Mouse (Mus musculus) 416B (cell line): ENCODE data around the gene Gm17606.
"Not testable (repeated sequence)": the region's sequence is repeated elsewhere in the genome, so short reads cannot be mapped to it uniquely, and the experiment has no call there.

Experiments used
- DNase-seq: peaks from one replicate; pipeline ENCODE4 v3.0.0; 2011; ENCODE audit warnings: low read depth

The Gm17606 gene

GRCm38 (mm10) chr14:54640946-54641304, at the start of gene Gm17606:
Gm17606 (plus strand) TSS chr14:54640952.
- no peak for DNase-seq

- DNase-seq: no peak
Observed at GRCm38 (mm10) chr14:54591056-54591455, 49.7 kb upstream of the Gm17606 start.

GRCm38 (mm10) chr14:54592319-54592934, 48.3 kb upstream of the Gm17606 start:
- peak; percentile 79 for DNase-seq

- peak; percentile 25 for DNase-seq
Observed at GRCm38 (mm10) chr14:54594055-54594454, 46.7 kb upstream of the Gm17606 start.

GRCm38 (mm10) chr14:54594631-54595414, 45.9 kb upstream of the Gm17606 start:
- DNase-seq: no peak

GRCm38 (mm10) chr14:54597084-54597483, 43.7 kb upstream of the Gm17606 start:
- no peak for DNase-seq

- peak; percentile 30 for DNase-seq
Observed at GRCm38 (mm10) chr14:54601601-54602000, 39.2 kb upstream of the Gm17606 start.

GRCm38 (mm10) chr14:54602613-54603012, 38.1 kb upstream of the Gm17606 start:
- no peak for DNase-seq

GRCm38 (mm10) chr14:54603038-54603654, 37.6 kb upstream of the Gm17606 start:
- peak; percentile 92 for DNase-seq

GRCm38 (mm10) chr14:54603686-54604085, 37.1 kb upstream of the Gm17606 start:
- DNase-seq: peak; percentile 19

- peak; percentile 75 for DNase-seq
Observed at GRCm38 (mm10) chr14:54605752-54606321, 34.9 kb upstream of the Gm17606 start, which contains the start of gene 4931414P19Rik. 4931414P19Rik (minus strand) TSS chr14:54605993.

GRCm38 (mm10) chr14:54607226-54607625, 33.5 kb upstream of the Gm17606 start:
- DNase-seq: no peak

- no peak for DNase-seq
Observed at GRCm38 (mm10) chr14:54609245-54609644, 31.5 kb upstream of the Gm17606 start.

GRCm38 (mm10) chr14:54609962-54610361, 30.8 kb upstream of the Gm17606 start:
- peak; percentile 73 for DNase-seq

- DNase-seq: no peak
Observed at GRCm38 (mm10) chr14:54610648-54611047, 30.1 kb upstream of the Gm17606 start.

- not testable (repeated sequence) for DNase-seq
Observed at GRCm38 (mm10) chr14:54614130-54614529, 26.6 kb upstream of the Gm17606 start.

GRCm38 (mm10) chr14:54616226-54616825, 24.4 kb upstream of the Gm17606 start:
- peak; percentile 75 for DNase-seq

GRCm38 (mm10) chr14:54617152-54617896, 23.4 kb upstream of the Gm17606 start:
- DNase-seq: peak; percentile 57

- peak; percentile 98 for DNase-seq
Observed at GRCm38 (mm10) chr14:54617897-54618365, 22.8 kb upstream of the Gm17606 start, which contains the start of gene Psmb5. Psmb5 (minus strand) TSS chr14:54618022.

- no peak for DNase-seq
Observed at GRCm38 (mm10) chr14:54621133-54621532, 19.6 kb upstream of the Gm17606 start, which contains the start of gene Psmb11. Psmb11 (plus strand) TSS chr14:54621433.

- no peak for DNase-seq
Observed at GRCm38 (mm10) chr14:54623334-54623733, 17.4 kb upstream of the Gm17606 start.
